Mouse (Mus musculus) brain, embryonic 14.5 days (tissue): ENCODE results near the gene Senp1.

Source experiments
- CTCF ChIP-seq: fragments of 200-500 bp; IDR thresholded peaks from 2 replicates; pipeline ENCODE4 v1.5.1; 2012; ENCODE audit warnings: inconsistent platforms, mild to moderate bottlenecking, moderate library complexity, borderline replicate concordance; ENCODE audit not compliant: insufficient read depth, insufficient read length; ENCODE audit errors: extremely low read depth
- POLR2A ChIP-seq: fragments of 200-500 bp; IDR thresholded peaks from 2 replicates; pipeline ENCODE4 v1.6.1; 2012; ENCODE audit warnings: mild to moderate bottlenecking, inconsistent platforms, borderline replicate concordance; ENCODE audit not compliant: poor library complexity, insufficient read depth, insufficient read length, severe bottlenecking; ENCODE audit errors: extremely low read depth

- peak; percentile 71; the same call in 1 of the 2 replicates for TF ChIP-seq CTCF
- no peak for TF ChIP-seq POLR2A
These were observed 38.3 kb downstream of the Senp1 start for GRCm38 (mm10) chr15:98055246-98055645.
